Mouse (Mus musculus) neutrophil, adult 5-6 weeks (primary cell): Measurements from ENCODE around the gene Cyb5r1. TPM values are rescaled to one million over a fixed set of nuclear protein-coding genes. Genes with fewer than 3 reads are reported as not detected.
A peak's percentile ranks its signal among the peaks of the same experiment; 100 is the strongest.

ENCODE experiments used
- ATAC-seq: fragments of 151-379, 151-347 bp; 2 replicates; pipeline ENCODE4 v1.8.0; 2017; ENCODE audit warnings: mild to moderate bottlenecking, moderate TSS enrichment; ENCODE audit not compliant: insufficient number of reproducible peaks, poor library complexity, low FRiP score, severe bottlenecking; ENCODE audit errors: extremely low read depth
- total RNA-seq: library from RNA; stranded (forward); fragments of 200-1000 nt; gene quantifications from 2 replicates; pipeline ENCODE4 v1.2.3, GENCODE M21; 2017

Gene Cyb5r1
- 82.5 and 86.9 TPM in 2 replicates for total RNA-seq

- ATAC-seq, result peak; percentile 86
Observed at GRCm38 (mm10) chr1:134405509-134406413, at the start of gene Cyb5r1. Gene Cyb5r1, plus strand, starts transcription at chr1:134405559.

- no peak for ATAC-seq
Observed at GRCm38 (mm10) chr1:134357461-134357860, 47.9 kb upstream of the Cyb5r1 start.

GRCm38 (mm10) chr1:134360656-134361055 is 44.7 kb upstream of the Cyb5r1 start:
- no peak for ATAC-seq

- ATAC-seq, result no peak; the same call in 1 of the 2 replicates
Observed at GRCm38 (mm10) chr1:134361195-134361856, 44.0 kb upstream of the Cyb5r1 start.

GRCm38 (mm10) chr1:134361857-134362212 is 43.5 kb upstream of the Cyb5r1 start, which contains the start of gene Tmem183a:
Gene Tmem183a, minus strand, starts transcription at chr1:134361979.
- peak; percentile 98 for ATAC-seq

- ATAC-seq, result no peak
Observed at GRCm38 (mm10) chr1:134363194-134363593, 42.2 kb upstream of the Cyb5r1 start.

- ATAC-seq, result no peak
Observed at GRCm38 (mm10) chr1:134365491-134365890, 39.9 kb upstream of the Cyb5r1 start.

- peak; percentile 55; the same call in 1 of the 2 replicates for ATAC-seq
Observed at GRCm38 (mm10) chr1:134368777-134369337, 36.5 kb upstream of the Cyb5r1 start.

- no peak for ATAC-seq
Observed at GRCm38 (mm10) chr1:134374124-134374523, 31.2 kb upstream of the Cyb5r1 start.

GRCm38 (mm10) chr1:134381051-134381450 is 24.3 kb upstream of the Cyb5r1 start:
- no peak for ATAC-seq

GRCm38 (mm10) chr1:134381795-134382625 is 23.3 kb upstream of the Cyb5r1 start:
- ATAC-seq, result no peak

- ATAC-seq, result no peak
Observed at GRCm38 (mm10) chr1:134384581-134384980, 20.8 kb upstream of the Cyb5r1 start.

- no peak for ATAC-seq
Observed at GRCm38 (mm10) chr1:134385176-134385575, 20.2 kb upstream of the Cyb5r1 start.

- ATAC-seq, result no peak
Observed at GRCm38 (mm10) chr1:134385666-134386065, 19.7 kb upstream of the Cyb5r1 start, which contains the start of gene 4933406M09Rik. Gene 4933406M09Rik, plus strand, starts transcription at chr1:134385940.

- no peak for ATAC-seq
Observed at GRCm38 (mm10) chr1:134393827-134394226, 11.5 kb upstream of the Cyb5r1 start.

- no peak for ATAC-seq
Observed at GRCm38 (mm10) chr1:134398210-134398609, 7.1 kb upstream of the Cyb5r1 start.

- peak; percentile 51; the same call in 1 of the 2 replicates for ATAC-seq
Observed at GRCm38 (mm10) chr1:134399735-134400134, 5.6 kb upstream of the Cyb5r1 start.

GRCm38 (mm10) chr1:134406414-134406771 is 1.0 kb downstream of the Cyb5r1 start:
- ATAC-seq, result peak; percentile 7; the same call in 1 of the 2 replicates

GRCm38 (mm10) chr1:134408080-134408479 is 2.7 kb downstream of the Cyb5r1 start:
- no peak for ATAC-seq
